Mouse (Mus musculus): ENCODE results near the gene Zkscan6. TPM values are rescaled to one million over a fixed set of nuclear protein-coding genes. Genes with fewer than 3 reads are reported as not detected.

The Zkscan6 gene
- polyA plus RNA-seq, 1 experiment from 2014 or later: 17.7 TPM

GRCm38 (mm10) chr11:65777810-65778209 lies 29.2 kb upstream of the Zkscan6 start:
- H3K4me2 ChIP-seq (ENCODE audit: low read length): no peak overlapping the region
- no peaks in the 10 kb centered on the region for H3K9me3 ChIP-seq (ENCODE audit: control insufficient read depth, low read length)
- H3K4me3 ChIP-seq (ENCODE audit: low read length): no peak overlapping the region
- 0 out of 2 replicates have a peak, but pooled peaks cover 3% of the 10 kb centered on the region for H3K36me3 ChIP-seq (ENCODE audit: control insufficient read depth, insufficient read depth, low read length)
- WGBS: 81% methylated on average over 5 of the region's 5 CpGs
- no peak overlapping the region for H3K9ac ChIP-seq (ENCODE audit: low read depth, low read length)
- peaks cover 5% of the 10 kb centered on the region for H3K4me1 ChIP-seq (ENCODE audit: control insufficient read depth, insufficient read depth, low read depth, low read length)
- no peaks in the 10 kb centered on the region for H3K27me3 ChIP-seq (replicated peaks; ENCODE audit: control insufficient read depth, insufficient read depth, low read length)
- no peak for ATAC-seq
- H3K27ac ChIP-seq (ENCODE audit: low read depth, low read length): no peak overlapping the region

- Histone ChIP-seq H3K27me3 (replicated peaks; ENCODE audit: control insufficient read depth, insufficient read depth, low read length) (no peaks in the 10 kb centered on the region), H3K9ac (ENCODE audit: low read depth, low read length) (no peak overlapping the region), H3K27ac (ENCODE audit: low read depth, low read length) (no peak overlapping the region), H3K4me1 (ENCODE audit: control insufficient read depth, insufficient read depth, low read depth, low read length) (peaks cover 5% of the 10 kb centered on the region), H3K9me3 (ENCODE audit: control insufficient read depth, low read length) (no peaks in the 10 kb centered on the region), H3K4me2 (ENCODE audit: low read length) (no peak overlapping the region), H3K36me3 (ENCODE audit: control insufficient read depth, insufficient read depth, low read length) (0 out of 2 replicates have a peak, but pooled peaks cover 3% of the 10 kb centered on the region), H3K4me3 (ENCODE audit: low read length) (no peak overlapping the region)
- ATAC-seq: no peak
- 81% methylated on average over 1 of the region's 1 CpGs for WGBS
These were observed 27.9 kb upstream of the Zkscan6 start for GRCm38 (mm10) chr11:65779066-65779465.

GRCm38 (mm10) chr11:65779578-65779977 lies 27.4 kb upstream of the Zkscan6 start:
- Histone ChIP-seq H3K9ac (ENCODE audit: low read depth, low read length) (no peak overlapping the region), H3K4me2 (ENCODE audit: low read length) (no peak overlapping the region), H3K4me1 (ENCODE audit: control insufficient read depth, insufficient read depth, low read depth, low read length) (peaks cover 5% of the 10 kb centered on the region), H3K27ac (ENCODE audit: low read depth, low read length) (no peak overlapping the region), H3K36me3 (ENCODE audit: control insufficient read depth, insufficient read depth, low read length) (0 out of 2 replicates have a peak, but pooled peaks cover 3% of the 10 kb centered on the region), H3K27me3 (replicated peaks; ENCODE audit: control insufficient read depth, insufficient read depth, low read length) (no peaks in the 10 kb centered on the region), H3K9me3 (ENCODE audit: control insufficient read depth, low read length) (no peaks in the 10 kb centered on the region), H3K4me3 (ENCODE audit: low read length) (no peak overlapping the region)
- WGBS: 95% methylated on average over 1 of the region's 1 CpGs
- ATAC-seq: no peak

GRCm38 (mm10) chr11:65781596-65781995 lies 25.4 kb upstream of the Zkscan6 start:
- no peak overlapping the region for H3K27ac ChIP-seq (ENCODE audit: low read depth, low read length)
- ATAC-seq: no peak
- 87% methylated on average over 3 of the region's 3 CpGs for WGBS
- peaks cover 13% of the 10 kb centered on the region for H3K4me1 ChIP-seq (ENCODE audit: control insufficient read depth, insufficient read depth, low read depth, low read length)
- no peaks in the 10 kb centered on the region for H3K9me3 ChIP-seq (ENCODE audit: control insufficient read depth, low read length)
- H3K36me3 ChIP-seq (ENCODE audit: control insufficient read depth, insufficient read depth, low read length): 0 out of 2 replicates have a peak, but pooled peaks cover 3% of the 10 kb centered on the region
- H3K27me3 ChIP-seq (replicated peaks; ENCODE audit: control insufficient read depth, insufficient read depth, low read length): no peaks in the 10 kb centered on the region
- no peak overlapping the region for H3K4me2 ChIP-seq (ENCODE audit: low read length)
- no peak overlapping the region for H3K4me3 ChIP-seq (ENCODE audit: low read length)
- no peak overlapping the region for H3K9ac ChIP-seq (ENCODE audit: low read depth, low read length)

DNA sequence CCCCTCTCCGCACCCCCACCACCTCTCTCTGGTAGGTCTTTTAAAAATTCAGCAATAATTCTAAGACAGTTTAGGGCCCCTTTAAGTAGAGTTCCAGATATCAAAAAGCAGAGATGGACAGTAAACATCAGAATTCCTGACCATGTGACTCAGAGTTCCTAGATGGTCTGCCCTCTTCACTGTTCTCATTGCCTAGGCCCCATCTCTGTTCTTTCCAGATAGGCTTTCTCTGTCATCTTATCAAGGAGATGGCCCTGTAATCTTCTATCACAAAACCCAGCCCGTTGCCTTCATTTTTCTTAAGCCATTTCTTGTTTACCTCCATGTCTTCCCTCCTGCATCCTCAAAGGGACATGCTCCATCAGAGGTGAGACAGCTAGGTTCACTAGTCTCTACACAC lies 20.8 kb upstream of the Zkscan6 start:
- H3K4me2 ChIP-seq (ENCODE audit: low read length): peak overlapping the region; percentile 79
- H3K27me3 ChIP-seq (replicated peaks; ENCODE audit: control insufficient read depth, insufficient read depth, low read length): no peaks in the 10 kb centered on the region
- H3K36me3 ChIP-seq (ENCODE audit: control insufficient read depth, insufficient read depth, low read length): no peaks in the 10 kb centered on the region
- no peaks in the 10 kb centered on the region for H3K9me3 ChIP-seq (ENCODE audit: control insufficient read depth, low read length)
- ATAC-seq: no peak
- no peak overlapping the region for H3K27ac ChIP-seq (ENCODE audit: low read depth, low read length)
- H3K9ac ChIP-seq (ENCODE audit: low read depth, low read length): no peak overlapping the region
- no peak overlapping the region for H3K4me3 ChIP-seq (ENCODE audit: low read length)
- WGBS: 91% methylated on average over 2 of the region's 2 CpGs
- H3K4me1 ChIP-seq (ENCODE audit: control insufficient read depth, insufficient read depth, low read depth, low read length): peaks cover 14% of the 10 kb centered on the region

DNA sequence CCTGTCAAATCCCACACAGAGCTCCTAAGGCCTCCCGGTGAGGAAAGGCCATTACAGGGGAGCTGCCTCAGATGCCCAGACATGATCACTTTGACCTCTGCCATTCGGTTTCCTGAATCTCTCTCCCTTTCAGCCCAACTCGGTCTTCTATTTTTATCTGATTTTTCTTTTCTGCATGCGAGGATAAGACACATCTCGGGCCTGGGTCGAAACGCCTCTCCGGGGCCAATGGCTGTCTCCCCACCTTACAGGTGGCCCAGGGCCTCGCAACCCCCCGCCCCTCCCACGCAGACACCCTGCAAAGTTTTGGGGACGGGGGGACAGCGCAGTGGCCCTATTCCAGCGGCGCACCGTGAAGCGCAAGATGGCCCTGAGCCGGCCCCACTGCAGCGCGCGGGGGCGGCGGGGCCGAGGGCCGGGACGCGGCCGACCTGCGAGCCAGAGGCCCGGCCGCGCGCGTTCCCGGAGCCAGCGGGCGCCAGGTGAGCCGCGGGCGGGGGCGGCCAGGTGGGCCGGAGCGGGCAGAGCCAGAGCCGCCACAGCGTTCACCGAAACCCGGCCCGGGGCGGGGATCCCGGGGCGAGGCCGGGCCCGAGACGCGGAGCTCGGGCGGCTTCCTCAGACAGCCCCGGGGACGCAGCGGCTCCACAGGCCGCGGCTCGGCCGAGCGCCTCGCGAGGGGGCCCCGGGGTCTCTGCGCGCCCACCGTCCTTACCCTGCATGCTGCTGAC lies 19.4 kb upstream of the Zkscan6 start:
- peak; percentile 91 for ATAC-seq
- Histone ChIP-seq H3K36me3 (ENCODE audit: control insufficient read depth, insufficient read depth, low read length) (no peaks in the 10 kb centered on the region), H3K27ac (ENCODE audit: low read depth, low read length) (peak overlapping the region; percentile 94), H3K9ac (ENCODE audit: low read depth, low read length) (peak overlapping the region; percentile 100), H3K27me3 (replicated peaks; ENCODE audit: control insufficient read depth, insufficient read depth, low read length) (no peaks in the 10 kb centered on the region), H3K9me3 (ENCODE audit: control insufficient read depth, low read length) (no peaks in the 10 kb centered on the region), H3K4me2 (ENCODE audit: low read length) (peak overlapping the region; percentile 79), H3K4me3 (ENCODE audit: low read length) (peak overlapping the region; percentile 97), H3K4me1 (ENCODE audit: control insufficient read depth, insufficient read depth, low read depth, low read length) (peaks cover 14% of the 10 kb centered on the region)
- 1% methylated on average over 51 of the region's 71 CpGs for WGBS

DNA sequence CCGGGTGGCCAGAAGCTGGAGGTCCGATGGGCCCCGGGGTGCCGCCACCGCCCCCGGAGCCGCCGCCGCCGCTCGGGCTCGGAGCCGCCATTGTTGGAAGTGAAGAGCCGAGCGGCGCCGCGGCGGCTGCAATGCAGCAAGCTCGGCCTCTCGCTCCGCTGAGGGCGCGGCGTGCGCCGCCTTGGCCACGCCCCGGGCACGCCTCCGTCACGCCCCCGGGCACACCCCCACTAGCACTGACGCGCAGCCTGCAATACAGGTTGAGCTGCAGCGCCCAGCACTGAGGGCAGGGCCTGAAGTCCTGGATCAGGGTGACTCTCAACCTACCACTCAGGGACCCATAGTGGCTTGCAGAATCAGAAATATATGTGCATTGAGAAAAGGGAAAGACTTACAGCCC lies 18.8 kb upstream of the Zkscan6 start, which contains the start of gene Map2k4:
TSS of gene Map2k4 (minus strand) at position 144 of the 400 bp plus-strand sequence.
- peaks cover 14% of the 10 kb centered on the region for H3K4me1 ChIP-seq (ENCODE audit: control insufficient read depth, insufficient read depth, low read depth, low read length)
- H3K36me3 ChIP-seq (ENCODE audit: control insufficient read depth, insufficient read depth, low read length): no peaks in the 10 kb centered on the region
- H3K27me3 ChIP-seq (replicated peaks; ENCODE audit: control insufficient read depth, insufficient read depth, low read length): no peaks in the 10 kb centered on the region

GRCm38 (mm10) chr11:65794428-65795219 lies 12.4 kb upstream of the Zkscan6 start:
- Histone ChIP-seq H3K9ac (ENCODE audit: low read depth, low read length) (no peak overlapping the region), H3K4me3 (ENCODE audit: low read length) (no peak overlapping the region), H3K27me3 (replicated peaks; ENCODE audit: control insufficient read depth, insufficient read depth, low read length) (no peaks in the 10 kb centered on the region), H3K4me1 (ENCODE audit: control insufficient read depth, insufficient read depth, low read depth, low read length) (no peaks in the 10 kb centered on the region), H3K27ac (ENCODE audit: low read depth, low read length) (no peak overlapping the region), H3K4me2 (ENCODE audit: low read length) (no peak overlapping the region), H3K9me3 (ENCODE audit: control insufficient read depth, low read length) (no peaks in the 10 kb centered on the region), H3K36me3 (ENCODE audit: control insufficient read depth, insufficient read depth, low read length) (no peaks in the 10 kb centered on the region)
- ATAC-seq: no peak
- WGBS: 81% methylated on average over 10 of the region's 10 CpGs

More for the DNA sequence above, 18.8 kb upstream of the Zkscan6 start, which contains the start of gene Map2k4:
- Histone ChIP-seq H3K27ac (ENCODE audit: low read depth, low read length) (peak within 1 kb of the TSS; percentile 94), H3K9ac (ENCODE audit: low read depth, low read length) (peak within 1 kb of the TSS; percentile 100), H3K9me3 (ENCODE audit: control insufficient read depth, low read length) (no peaks in the 10 kb centered on the region), H3K4me3 (ENCODE audit: low read length) (peak within 1 kb of the TSS; percentile 97), H3K4me2 (ENCODE audit: low read length) (peak within 1 kb of the TSS; percentile 79)
- 0% methylated on average over 31 of the region's 36 CpGs for WGBS
- peak; percentile 99 for ATAC-seq

- Histone ChIP-seq H3K9ac (ENCODE audit: low read depth, low read length) (no peak overlapping the region), H3K9me3 (ENCODE audit: control insufficient read depth, low read length) (no peaks in the 10 kb centered on the region), H3K27ac (ENCODE audit: low read depth, low read length) (no peak overlapping the region), H3K4me3 (ENCODE audit: low read length) (no peak overlapping the region), H3K27me3 (replicated peaks; ENCODE audit: control insufficient read depth, insufficient read depth, low read length) (no peaks in the 10 kb centered on the region), H3K4me1 (ENCODE audit: control insufficient read depth, insufficient read depth, low read depth, low read length) (no peaks in the 10 kb centered on the region), H3K36me3 (ENCODE audit: control insufficient read depth, insufficient read depth, low read length) (no peaks in the 10 kb centered on the region), H3K4me2 (ENCODE audit: low read length) (no peak overlapping the region)
- WGBS: 75% methylated on average over 1 of the region's 1 CpGs
- no peak for ATAC-seq
These were observed 11.1 kb upstream of the Zkscan6 start for GRCm38 (mm10) chr11:65795896-65796295.

Measured in hindbrain, embryonic 16.5 days (tissue).